Mouse (Mus musculus) myocyte (in vitro differentiated cells): ENCODE measurements around the gene C5ar1. TPM values are rescaled to one million over a fixed set of nuclear protein-coding genes. Genes with fewer than 3 reads are reported as not detected.
"Not testable (repeated sequence)": the region's sequence is repeated elsewhere in the genome, so short reads cannot be mapped to it uniquely, and the experiment has no call there.

ENCODE experiments used
- H3K27me3 ChIP-seq: one replicate; pipeline ENCODE4 v1.6.1; 2011; ENCODE audit not compliant: control insufficient read depth, insufficient read depth, insufficient read length
- H3K36me3 ChIP-seq: one replicate; pipeline ENCODE4 v1.6.1; 2011; ENCODE audit not compliant: control insufficient read depth, insufficient read depth
- H3K4me2 ChIP-seq: one replicate; pipeline ENCODE4 v1.6.1; 2011; ENCODE audit warnings: low read depth, control low read depth
- H3K4me3 ChIP-seq: one replicate; pipeline ENCODE4 v1.5.1; 2011; ENCODE audit warnings: mild to moderate bottlenecking, control low read depth, moderate library complexity
- H3K79me2 ChIP-seq: one replicate; pipeline ENCODE4 v1.6.1; 2011; ENCODE audit not compliant: control insufficient read depth, insufficient read depth
- H3ac ChIP-seq: one replicate; pipeline ENCODE4 v1.6.1; 2011; ENCODE audit not compliant: control insufficient read depth, insufficient read length
- CEBPB ChIP-seq: IDR thresholded peaks from 2 replicates; pipeline ENCODE4 v1.6.1; 2011; ENCODE audit warnings: mild to moderate bottlenecking, moderate library complexity; ENCODE audit not compliant: poor library complexity, insufficient read depth, severe bottlenecking
- E2F4 ChIP-seq: IDR thresholded peaks from one replicate; pipeline ENCODE4 v1.6.1; 2011; ENCODE audit warnings: mild to moderate bottlenecking, control low read depth, moderate library complexity; ENCODE audit not compliant: insufficient read depth
- MAX ChIP-seq: IDR thresholded peaks from one replicate; pipeline ENCODE4 v1.6.1; 2011; ENCODE audit warnings: low read depth, mild to moderate bottlenecking, control low read depth
- MYOD1 ChIP-seq, 3 experiments: IDR thresholded peaks; one replicate each; pipeline ENCODE4 v1.6.1; 2011; ENCODE audit warnings: control low read depth in 2 of 3, low read depth in 2 of 3, mild to moderate bottlenecking in 2 of 3, moderate library complexity in 1 of 3; ENCODE audit not compliant: insufficient read length in 2 of 3, control insufficient read depth in 1 of 3
- MYOG ChIP-seq, 3 experiments: IDR thresholded peaks; one replicate each; pipeline ENCODE4 v1.6.1; 2011; ENCODE audit warnings: control low read depth in 2 of 3, low read depth in 2 of 3, mild to moderate bottlenecking in 2 of 3; ENCODE audit not compliant: insufficient read length in 2 of 3, control insufficient read depth in 1 of 3, insufficient read depth in 1 of 3
- POLR2A ChIP-seq: IDR thresholded peaks from one replicate; pipeline ENCODE4 v1.6.1; 2011; ENCODE audit warnings: low read depth, mild to moderate bottlenecking, control low read depth, moderate library complexity; ENCODE audit not compliant: insufficient read length
- POLR2AphosphoS2 ChIP-seq: IDR thresholded peaks from one replicate; pipeline ENCODE4 v1.6.1; 2011; ENCODE audit warnings: low read depth, control low read depth; ENCODE audit not compliant: insufficient read length
- REST ChIP-seq: IDR thresholded peaks from one replicate; pipeline ENCODE4 v1.6.1; 2011; ENCODE audit warnings: mild to moderate bottlenecking, control low read depth, moderate library complexity; ENCODE audit not compliant: insufficient read depth, insufficient read length
- SRF ChIP-seq: IDR thresholded peaks from one replicate; pipeline ENCODE4 v1.6.1; 2011; ENCODE audit warnings: low read depth; ENCODE audit not compliant: control insufficient read depth, insufficient read length
- TCF12 ChIP-seq: IDR thresholded peaks from one replicate; pipeline ENCODE4 v1.6.1; 2011; ENCODE audit warnings: mild to moderate bottlenecking, control low read depth; ENCODE audit not compliant: poor library complexity, insufficient read depth, severe bottlenecking
- TCF3 ChIP-seq: IDR thresholded peaks from one replicate; pipeline ENCODE4 v1.6.1; 2011; ENCODE audit warnings: low read depth, control low read depth; ENCODE audit not compliant: insufficient read length
- USF1 ChIP-seq: IDR thresholded peaks from one replicate; pipeline ENCODE4 v1.6.1; 2011; ENCODE audit warnings: low read depth, mild to moderate bottlenecking, control low read depth, moderate library complexity
- polyA plus RNA-seq: library from polyadenylated mRNA; unstranded; fragments of >200 nt; fragmentation: generic; extraction: Trizol; gene quantifications from one replicate; pipeline ENCODE4 v1.2.1, GENCODE M21; 2012; ENCODE audit warnings: missing spikeins

The C5ar1 gene
- polyA plus RNA-seq, 1 experiment = not detected

GRCm38 (mm10) chr7:16274922-16275890 is 15.9 kb upstream of the C5ar1 start:
- no peaks in the 10 kb centered on the region for H3K79me2 ChIP-seq
- H3K4me3 ChIP-seq = no peak overlapping the region
- no peak for TF ChIP-seq SRF
- no peak for TF ChIP-seq CEBPB
- no peak for TF ChIP-seq MYOG (IDR thresholded peaks at IDR 0.05; ENCODE audit: control insufficient read depth in 1 of 3, insufficient read depth in 1 of 3, insufficient read length in 2 of 3, low read depth in 2 of 3)
- TF ChIP-seq TCF12 = no peak
- no peak for TF ChIP-seq POLR2AphosphoS2
- no peak for TF ChIP-seq USF1
- no peak for TF ChIP-seq E2F4
- no peaks in the 10 kb centered on the region for H3K27me3 ChIP-seq
- no peak overlapping the region for H3K4me2 ChIP-seq
- no peak overlapping the region for H3ac ChIP-seq
- peaks cover 8% of the 10 kb centered on the region for H3K36me3 ChIP-seq

GRCm38 (mm10) chr7:16273766-16274140 is 14.4 kb upstream of the C5ar1 start:
- peak overlapping the region; percentile 18 for H3K4me3 ChIP-seq
- H3K79me2 ChIP-seq = no peaks in the 10 kb centered on the region
- peaks cover 5% of the 10 kb centered on the region for H3K36me3 ChIP-seq
- peak; percentile 2 for TF ChIP-seq POLR2AphosphoS2
- no peak for TF ChIP-seq TCF12
- H3ac ChIP-seq = no peak overlapping the region
- no peaks in the 10 kb centered on the region for H3K27me3 ChIP-seq
- peak overlapping the region; percentile 58 for H3K4me2 ChIP-seq

DNA sequence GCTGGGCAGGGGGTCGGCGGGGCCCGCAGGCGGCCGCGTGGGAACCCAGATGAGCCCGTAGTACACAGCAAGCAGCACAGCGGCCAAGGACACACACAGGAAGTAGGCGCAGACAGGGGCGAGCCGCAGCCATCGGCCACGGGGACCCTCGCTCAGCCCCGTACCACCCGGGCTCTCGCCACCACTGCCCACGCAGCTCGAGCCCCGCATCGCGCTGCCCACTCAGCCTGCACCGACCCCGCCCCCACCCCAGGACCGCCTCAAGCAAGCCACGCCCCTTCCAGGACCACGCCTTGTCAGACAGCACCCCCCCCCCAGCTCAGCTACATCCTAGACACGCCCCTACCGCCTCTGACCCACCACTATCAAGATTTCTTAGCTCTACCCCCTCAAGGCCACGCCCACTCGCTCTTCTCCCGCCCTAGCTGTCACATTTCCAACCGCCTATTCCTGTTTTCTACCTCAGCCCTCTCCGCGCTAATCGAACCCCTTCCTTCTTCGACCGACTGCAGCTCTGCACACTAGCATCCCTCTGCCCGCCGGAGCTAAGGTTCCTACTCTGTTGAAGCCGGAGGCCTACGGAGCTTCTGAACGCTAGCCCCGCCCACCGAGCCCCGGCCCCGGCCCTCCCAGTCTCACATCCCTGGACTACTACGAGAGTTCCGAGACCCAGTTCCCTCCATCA is 13.9 kb upstream of the C5ar1 start, which contains the start of gene Inafm1:
TSS of gene Inafm1 (minus strand) at position 537 of the 685 bp plus-strand sequence.
- H3ac ChIP-seq = peak within 1 kb of the TSS; percentile 21
- H3K4me3 ChIP-seq = peak within 1 kb of the TSS; percentile 18
- H3K36me3 ChIP-seq = peaks cover 5% of the 10 kb centered on the region
- H3K27me3 ChIP-seq = no peaks in the 10 kb centered on the region
- H3K4me2 ChIP-seq = peak within 1 kb of the TSS; percentile 75
- TF ChIP-seq SRF = no peak
- no peak for TF ChIP-seq MAX
- no peak for TF ChIP-seq REST
- TF ChIP-seq MYOD1 (IDR thresholded peaks at IDR 0.05; ENCODE audit: control insufficient read depth in 1 of 3, insufficient read length in 2 of 3, low read depth in 2 of 3) = peak in 1 of 3 experiments; percentile 19
- no peak for TF ChIP-seq MYOG (IDR thresholded peaks at IDR 0.05; ENCODE audit: control insufficient read depth in 1 of 3, insufficient read depth in 1 of 3, insufficient read length in 2 of 3, low read depth in 2 of 3)
- TF ChIP-seq TCF3 = no peak
- TF ChIP-seq E2F4 = no peak
- TF ChIP-seq POLR2AphosphoS2 = peak; percentile 93
- peak; percentile 34 for TF ChIP-seq POLR2A
- no peak for TF ChIP-seq CEBPB
- TF ChIP-seq TCF12 = no peak
- no peak for TF ChIP-seq USF1
- no peaks in the 10 kb centered on the region for H3K79me2 ChIP-seq

GRCm38 (mm10) chr7:16272681-16273080 is 13.3 kb upstream of the C5ar1 start:
- Histone ChIP-seq H3K79me2 (no peaks in the 10 kb centered on the region), H3K4me2 (peak overlapping the region; percentile 75), H3ac (peak overlapping the region; percentile 21), H3K27me3 (no peaks in the 10 kb centered on the region), H3K4me3 (peak overlapping the region; percentile 18), H3K36me3 (peaks cover 5% of the 10 kb centered on the region)
- no peak for TF ChIP-seq POLR2A
- peak; percentile 37 for TF ChIP-seq POLR2AphosphoS2

- Histone ChIP-seq H3K36me3 (peaks cover 5% of the 10 kb centered on the region), H3K79me2 (no peaks in the 10 kb centered on the region), H3K27me3 (no peaks in the 10 kb centered on the region), H3K4me3 (no peak overlapping the region), H3ac (no peak overlapping the region), H3K4me2 (no peak overlapping the region)
- TF ChIP-seq USF1 (no peak), MYOG (IDR thresholded peaks at IDR 0.05; ENCODE audit: control insufficient read depth in 1 of 3, insufficient read depth in 1 of 3, insufficient read length in 2 of 3, low read depth in 2 of 3) (no peak), REST (no peak), TCF12 (no peak), E2F4 (no peak), TCF3 (no peak), MYOD1 (IDR thresholded peaks at IDR 0.05; ENCODE audit: control insufficient read depth in 1 of 3, insufficient read length in 2 of 3, low read depth in 2 of 3) (no peak), POLR2AphosphoS2 (no peak), CEBPB (no peak), SRF (no peak), POLR2A (no peak), MAX (no peak)
Measured at GRCm38 (mm10) chr7:16271139-16271538, 11.8 kb upstream of the C5ar1 start.

DNA sequence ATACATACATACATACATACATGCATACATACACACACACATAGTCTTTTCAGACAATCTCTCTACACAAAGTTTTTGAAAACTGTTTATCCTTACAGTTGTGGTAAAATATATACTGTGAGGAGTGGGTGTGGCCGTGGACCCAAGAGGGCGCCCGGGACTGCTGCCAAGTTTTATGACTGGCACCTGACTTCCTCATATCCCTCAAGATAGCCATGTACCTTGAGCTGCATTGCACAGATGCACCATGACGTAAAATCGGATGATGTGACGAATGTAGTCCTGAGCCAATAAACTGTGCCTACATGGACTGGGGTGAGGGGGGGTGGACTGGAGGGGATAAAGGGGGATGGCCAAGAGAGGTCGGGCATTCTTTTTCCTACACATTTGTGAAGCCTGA is 7.3 kb upstream of the C5ar1 start:
- H3K36me3 ChIP-seq, H3K4me2 ChIP-seq, H3K79me2 ChIP-seq, H3K4me3 ChIP-seq, H3K27me3 ChIP-seq, H3ac ChIP-seq: not testable (repeated sequence)
